Mouse (Mus musculus) midbrain, embryonic 12.5 days (tissue): ENCODE measurements around the gene Sult3a2. TPM values are rescaled to one million over a fixed set of nuclear protein-coding genes. Genes with fewer than 3 reads are reported as not detected.

Source experiments
- ATAC-seq: fragments of 200-750 bp; cut with Nextera tagmentation; 2 replicates; pipeline ENCODE4 v1.8.0; 2017; ENCODE audit warnings: low read depth, moderate TSS enrichment, moderate library complexity; ENCODE audit not compliant: low FRiP score
- H3K27ac ChIP-seq: fragments of 300-500 bp; sonication (generic); replicated peaks from 2 replicates; pipeline ENCODE4 v1.5.1; 2016; ENCODE audit warnings: mild to moderate bottlenecking
- H3K27me3 ChIP-seq: fragments of 300-500 bp; sonication (generic); 2 replicates; pipeline ENCODE4 v1.6.1; 2016; ENCODE audit warnings: mild to moderate bottlenecking
- H3K36me3 ChIP-seq: fragments of 300-500 bp; sonication (generic); 2 replicates; pipeline ENCODE4 v1.6.1; 2016
- H3K4me1 ChIP-seq: fragments of 300-500 bp; sonication (generic); 2 replicates; pipeline ENCODE4 v1.6.1; 2016
- H3K4me2 ChIP-seq: fragments of 300-500 bp; sonication (generic); replicated peaks from 2 replicates; pipeline ENCODE4 v1.6.1; 2016; ENCODE audit warnings: mild to moderate bottlenecking, moderate library complexity
- H3K4me3 ChIP-seq: fragments of 300-500 bp; sonication (generic); 2 replicates; pipeline ENCODE4 v1.5.1; 2016; ENCODE audit warnings: mild to moderate bottlenecking
- H3K9ac ChIP-seq: fragments of 300-500 bp; sonication (generic); replicated peaks from 2 replicates; pipeline ENCODE4 v1.6.1; 2016; ENCODE audit warnings: mild to moderate bottlenecking, moderate library complexity
- H3K9me3 ChIP-seq: fragments of 300-500 bp; sonication (generic); 2 replicates; pipeline ENCODE4 v1.6.1; 2016; ENCODE audit warnings: mild to moderate bottlenecking
- WGBS: fragments of 180-500 bp; shearing (Covaris S2); methylation state at CpG from one replicate; pipeline ENCODE4 v1.1.7; 2016; 5-methylcytosine and 5-hydroxymethylcytosine counted together
- polyA plus RNA-seq: library from polyadenylated mRNA; unstranded; fragments of >200 nt; fragmentation: Nextera tagmentation; extraction: Ambion mirVana; gene quantifications from 2 replicates; pipeline ENCODE4 v1.2.1, GENCODE M21; 2016

Sult3a2 gene
- polyA plus RNA-seq, 1 experiment from 2014 or later: not detected

- H3K9me3 ChIP-seq: no peaks in the 10 kb centered on the region
- H3K27me3 ChIP-seq: no peaks in the 10 kb centered on the region
- 38% methylated on average over 6 of the region's 6 CpGs for WGBS
- H3K4me2 ChIP-seq: no peak overlapping the region
- H3K4me3 ChIP-seq: no peak overlapping the region
- H3K36me3 ChIP-seq: no peaks in the 10 kb centered on the region
- H3K4me1 ChIP-seq: no peaks in the 10 kb centered on the region
- no peak overlapping the region for H3K27ac ChIP-seq
- ATAC-seq: no peak; the same call in 1 of the 2 replicates
- H3K9ac ChIP-seq: no peak overlapping the region
These were observed 62.7 kb downstream of the Sult3a2 start for GRCm38 (mm10) chr10:33723764-33724163.

- Histone ChIP-seq H3K27me3 (no peaks in the 10 kb centered on the region), H3K4me2 (no peak overlapping the region), H3K27ac (no peak overlapping the region), H3K9ac (no peak overlapping the region), H3K4me1 (no peaks in the 10 kb centered on the region), H3K36me3 (no peaks in the 10 kb centered on the region), H3K9me3 (no peaks in the 10 kb centered on the region), H3K4me3 (no peak overlapping the region)
- no peak for ATAC-seq
- WGBS: 72% methylated on average over 4 of the region's 4 CpGs
These were observed 64.6 kb downstream of the Sult3a2 start for GRCm38 (mm10) chr10:33721827-33722438.

Other genes with a start within 250 kb of the Sult3a2 start
- 7.6 and 9.0 TPM in 2 replicates for gene Clvs2, start 161.9 kb downstream of the Sult3a2 start, polyA plus RNA-seq
- gene Sult3a1, start 71.0 kb upstream of the Sult3a2 start, polyA plus RNA-seq: not detected in 2 replicates
- gene Rsph4a, start 118.4 kb upstream of the Sult3a2 start, polyA plus RNA-seq: 0.06 and 0.24 TPM in 2 replicates
- 28.7 and 29.6 TPM in 2 replicates for gene Zup1, start 164.6 kb upstream of the Sult3a2 start, polyA plus RNA-seq
- 128 and 135 TPM in 2 replicates for gene Rwdd1, start 232.9 kb upstream of the Sult3a2 start, polyA plus RNA-seq